Mouse (Mus musculus): Measurements from ENCODE around the gene Map4k4.
A peak's percentile ranks its signal among the peaks of the same experiment; 100 is the strongest.

Map4k4 gene

GRCm38 (mm10) chr1:39900181-39901005 is at the start of gene Map4k4:
Map4k4 (plus strand) TSS chr1:39900913.
- peak; percentile 84 to 86 for DNase-seq (ENCODE audit: low spot score in 2 of 2)

GRCm38 (mm10) chr1:39855949-39856348 is 44.8 kb upstream of the Map4k4 start:
- no peak for DNase-seq (ENCODE audit: low spot score in 2 of 2)

DNA sequence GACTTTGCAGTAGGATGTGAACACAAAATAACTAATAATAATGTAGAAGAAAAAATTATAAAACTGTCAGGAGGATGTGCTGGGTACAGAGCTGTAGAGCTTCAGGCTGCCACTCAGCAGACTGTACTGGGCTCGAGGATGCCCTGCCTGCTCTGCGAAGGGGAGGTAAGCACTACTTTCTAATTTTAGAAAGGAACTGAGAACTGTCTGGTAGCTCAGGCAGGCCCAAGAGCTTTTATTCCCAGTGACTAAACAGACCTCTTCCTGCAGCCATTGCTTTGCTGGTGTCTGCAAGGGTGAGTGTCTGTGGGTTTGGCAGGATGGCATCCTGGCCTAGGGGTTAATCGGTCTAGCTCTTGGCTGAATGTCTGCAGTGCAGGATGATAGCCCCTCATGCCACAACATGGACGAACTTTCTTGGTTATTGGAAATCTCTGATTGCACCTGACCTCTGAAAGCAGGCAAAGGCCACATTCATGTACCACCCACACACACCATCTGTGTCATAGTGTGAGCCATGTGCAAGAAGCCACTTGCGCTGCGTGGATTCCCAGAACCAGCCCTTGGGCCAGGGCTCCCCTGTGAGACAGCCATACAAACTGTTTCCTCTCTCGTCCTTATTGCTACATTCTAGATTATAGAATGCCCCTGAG is 43.8 kb upstream of the Map4k4 start:
- DNase-seq (ENCODE audit: low spot score in 2 of 2): no peak

DNA sequence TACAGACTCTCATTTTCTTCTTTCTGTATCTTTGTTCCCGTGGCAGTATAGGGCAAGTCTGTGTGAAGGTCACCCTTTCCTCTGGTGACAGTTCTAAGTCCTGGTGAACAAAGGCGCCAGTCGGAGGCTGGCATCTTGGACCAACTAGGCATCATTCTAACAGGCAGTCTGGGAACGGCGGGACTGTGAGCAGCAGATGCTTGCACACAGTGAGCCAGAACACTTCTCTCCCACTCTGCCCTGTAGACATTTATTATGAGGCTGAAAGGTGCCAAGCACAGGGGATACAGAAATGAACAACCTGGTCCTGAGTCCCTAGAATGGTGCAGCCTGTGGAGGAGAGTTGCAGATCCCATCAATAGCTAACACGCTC is 43.3 kb upstream of the Map4k4 start:
- DNase-seq (ENCODE audit: low spot score in 2 of 2): no peak

DNA sequence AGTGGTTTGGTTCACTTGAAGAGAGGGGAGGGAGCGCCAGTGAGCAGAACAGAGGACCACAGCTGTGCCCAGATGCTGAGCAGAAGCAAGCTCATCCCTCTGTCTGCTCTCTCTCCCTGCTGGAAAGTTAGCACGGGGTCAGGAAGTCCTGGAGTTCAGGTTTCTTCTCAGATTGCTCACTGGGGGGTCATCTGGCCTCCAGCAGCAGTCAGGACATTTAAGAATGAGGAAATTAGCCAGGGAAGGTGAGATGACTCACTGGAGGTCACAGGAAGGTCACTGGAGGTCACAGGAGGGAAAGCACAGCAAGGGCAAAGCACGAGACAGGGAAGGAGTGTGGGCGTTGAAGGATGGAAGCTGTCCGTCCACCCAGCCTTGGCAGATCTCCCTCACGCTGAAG is 41.5 kb upstream of the Map4k4 start:
- no peak for DNase-seq (ENCODE audit: low spot score in 2 of 2)

DNA sequence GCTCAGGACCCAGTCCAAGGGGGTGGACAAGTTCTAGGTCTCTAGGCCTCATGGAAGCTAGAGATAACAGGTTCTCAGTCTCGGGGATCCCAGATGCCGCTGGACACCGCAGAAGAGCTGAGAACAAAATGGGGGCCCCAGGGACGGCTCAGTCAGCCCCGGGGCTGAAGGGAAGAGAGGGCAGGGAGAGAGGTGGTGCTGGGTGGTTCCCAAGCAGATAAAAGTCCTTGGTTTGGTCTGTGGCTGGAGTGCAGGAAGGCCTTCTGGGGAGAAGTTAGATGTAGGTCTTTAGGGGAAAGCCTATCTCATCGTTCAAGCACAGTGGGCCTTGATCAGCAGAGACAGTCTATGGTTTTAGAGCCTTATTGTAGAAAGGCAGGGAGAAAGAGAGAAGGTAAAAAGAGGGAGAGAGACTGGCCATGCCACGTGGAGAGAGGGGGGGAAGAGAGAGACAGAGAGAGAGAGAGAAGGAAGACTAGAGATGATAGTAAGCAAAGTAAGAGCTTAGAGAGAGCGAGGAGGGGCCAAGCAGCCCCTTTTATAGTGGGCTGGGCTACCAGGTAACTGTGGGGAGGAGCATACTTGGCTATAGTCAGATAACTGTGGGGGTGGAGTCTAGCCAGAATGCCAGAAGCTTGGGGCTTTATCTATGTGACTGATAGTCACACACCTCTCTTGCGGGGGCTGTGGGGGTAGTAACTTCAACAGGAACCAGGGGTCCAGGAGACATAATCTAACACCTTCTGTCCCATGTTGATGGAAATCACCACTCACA is 34.2 kb upstream of the Map4k4 start:
- no peak for DNase-seq (ENCODE audit: low spot score in 2 of 2)

DNA sequence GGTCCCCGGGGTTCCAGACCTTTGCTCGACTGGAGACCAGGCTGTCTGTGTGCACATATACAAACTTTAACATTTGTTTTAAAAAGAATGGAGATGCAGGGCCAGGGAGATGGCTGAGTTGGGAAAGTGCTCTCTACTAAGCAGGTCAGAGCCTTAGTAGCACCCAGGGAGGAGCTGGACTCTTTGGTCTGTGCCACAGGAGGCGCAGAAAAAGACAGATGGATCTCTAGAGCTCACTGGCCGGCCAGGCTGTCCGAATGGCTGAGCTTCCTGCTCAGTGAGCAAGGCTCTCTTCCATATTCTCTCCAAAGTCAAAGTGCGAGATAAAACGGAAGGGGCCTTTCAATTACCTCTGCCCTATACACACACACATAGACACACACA is 33.6 kb upstream of the Map4k4 start:
- no peak for DNase-seq (ENCODE audit: low spot score in 2 of 2)

- no peak for DNase-seq (ENCODE audit: low spot score in 2 of 2)
Observed at GRCm38 (mm10) chr1:39867966-39868593, 32.6 kb upstream of the Map4k4 start.

- DNase-seq (ENCODE audit: low spot score in 2 of 2): no peak
Observed at GRCm38 (mm10) chr1:39868825-39869571, 31.7 kb upstream of the Map4k4 start.

- DNase-seq (ENCODE audit: low spot score in 2 of 2): no peak
Observed at GRCm38 (mm10) chr1:39869721-39870201, 31.0 kb upstream of the Map4k4 start.

GRCm38 (mm10) chr1:39877981-39878380 is 22.7 kb upstream of the Map4k4 start:
- no peak for DNase-seq (ENCODE audit: low spot score in 2 of 2)

- DNase-seq (ENCODE audit: low spot score in 2 of 2): no peak
Observed at GRCm38 (mm10) chr1:39882505-39882904, 18.2 kb upstream of the Map4k4 start.

GRCm38 (mm10) chr1:39884803-39885515 is 15.8 kb upstream of the Map4k4 start:
- no peak for DNase-seq (ENCODE audit: low spot score in 2 of 2)

- no peak for DNase-seq (ENCODE audit: low spot score in 2 of 2)
Observed at GRCm38 (mm10) chr1:39887997-39888396, 12.7 kb upstream of the Map4k4 start.

DNA sequence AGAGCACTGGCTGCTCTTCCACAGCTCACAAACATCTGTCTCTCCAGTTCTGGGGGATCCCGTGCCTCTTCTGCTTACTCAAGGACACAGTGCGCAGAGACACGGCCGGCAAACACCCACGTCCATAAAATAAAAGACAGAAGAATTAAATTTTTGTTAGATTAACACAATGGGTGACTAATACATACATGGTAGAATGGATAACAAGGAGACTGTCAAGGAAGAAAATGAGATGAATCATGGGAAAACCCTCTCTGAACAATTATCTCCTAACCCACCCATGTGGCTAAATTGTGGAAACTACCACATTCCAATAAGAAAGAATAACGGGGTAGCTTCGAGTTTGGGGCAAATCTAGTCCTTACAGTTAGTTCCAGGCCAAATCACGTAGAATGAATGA is 11.3 kb upstream of the Map4k4 start:
- no peak for DNase-seq (ENCODE audit: low spot score in 2 of 2)

- no peak for DNase-seq (ENCODE audit: low spot score in 2 of 2)
Observed at GRCm38 (mm10) chr1:39889973-39890372, 10.7 kb upstream of the Map4k4 start.

DNA sequence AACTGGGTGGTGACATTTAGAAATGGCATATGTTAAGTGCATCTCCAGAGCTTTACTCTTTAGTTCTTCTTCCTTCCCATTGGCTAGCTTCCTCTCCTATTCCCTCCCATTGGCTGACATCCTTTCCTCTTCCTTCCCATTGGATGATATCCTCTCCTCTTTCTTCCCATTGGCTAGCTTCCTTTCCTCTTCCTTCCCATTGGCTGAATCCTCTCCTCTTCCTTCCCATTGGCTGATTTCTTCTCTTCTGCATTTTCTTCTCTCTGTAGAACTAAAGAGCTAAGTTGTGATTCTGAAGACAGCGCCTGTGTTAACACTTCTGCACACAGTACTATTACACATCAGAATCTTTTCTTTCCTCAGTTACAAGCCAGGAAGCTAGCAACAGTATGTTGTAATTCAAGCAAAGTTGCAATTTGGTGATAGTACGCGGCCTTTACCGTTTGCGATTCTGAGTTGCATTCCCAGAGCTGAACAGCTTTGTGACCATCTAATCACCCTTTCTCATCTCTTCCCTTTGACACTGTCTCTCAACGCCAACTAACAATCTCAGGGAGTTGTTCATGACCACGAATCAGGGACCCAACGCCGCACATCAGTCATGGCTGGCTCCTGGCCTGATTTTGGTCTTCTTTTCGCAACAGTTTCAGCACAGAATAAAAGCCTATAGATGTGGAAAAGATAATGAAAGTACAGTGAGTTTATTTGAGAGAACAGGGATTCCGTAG is 7.4 kb upstream of the Map4k4 start:
- no peak for DNase-seq (ENCODE audit: low spot score in 2 of 2)

DNA sequence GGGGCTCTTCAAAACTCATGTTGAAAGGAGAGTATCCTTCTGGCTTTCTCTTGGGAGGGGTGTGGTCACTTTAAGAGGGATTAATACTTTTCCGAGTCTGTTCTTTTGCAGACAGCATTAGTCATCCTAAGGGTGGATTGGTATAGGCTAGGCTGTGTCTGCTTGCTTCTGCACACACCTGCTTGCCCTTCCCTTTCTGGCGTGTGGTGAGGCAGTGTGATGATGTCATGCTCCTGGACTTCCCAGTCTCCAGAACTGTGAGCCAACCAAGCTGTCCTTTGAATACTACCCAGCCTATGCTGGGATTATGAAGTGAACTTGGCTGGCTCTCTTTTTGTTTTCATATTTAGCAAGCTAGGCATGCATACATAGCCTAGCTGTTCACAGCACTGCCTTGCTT is 5.6 kb upstream of the Map4k4 start:
- no peak for DNase-seq (ENCODE audit: low spot score in 2 of 2)

DNA sequence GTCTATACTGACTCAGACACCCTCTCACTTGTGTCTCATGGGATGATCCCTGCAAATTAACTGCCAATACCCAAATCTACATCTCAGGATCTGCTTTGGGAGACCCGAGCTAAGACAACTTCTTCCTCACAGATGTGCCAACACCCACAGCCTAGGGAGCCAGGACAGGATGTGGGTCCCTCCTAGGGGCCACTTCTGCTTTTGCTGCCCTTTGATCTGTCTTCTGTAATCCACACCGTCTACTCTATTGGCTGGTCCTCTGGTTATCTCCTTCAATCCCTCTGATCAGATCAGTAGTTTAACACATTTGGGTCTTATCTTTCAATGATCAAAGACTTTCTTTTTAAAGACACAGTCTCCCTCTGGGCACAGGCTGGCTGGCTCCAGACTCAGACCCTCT is 5.2 kb upstream of the Map4k4 start:
- DNase-seq (ENCODE audit: low spot score in 2 of 2): peak; percentile 77 to 78

GRCm38 (mm10) chr1:39896581-39896980 is 4.1 kb upstream of the Map4k4 start:
- DNase-seq (ENCODE audit: low spot score in 2 of 2): peak; percentile 78 to 79
